Mouse (Mus musculus) adrenal gland, postnatal 25 days (tissue): ENCODE measurements around the gene Atf7ip. TPM values are rescaled to one million over a fixed set of nuclear protein-coding genes. Genes with fewer than 3 reads are reported as not detected.

ENCODE experiments used
- DNase-seq: peaks from one replicate; pipeline ENCODE4 v3.0.0; 2021; ENCODE audit warnings: mixed read lengths
- total RNA-seq: library from RNA; stranded (reverse); gene quantifications from 2 replicates; pipeline ENCODE4 v1.2.3, GENCODE M21; 2021

Atf7ip gene
- total RNA-seq, 1 experiment from 2014 or later, result 117 TPM

- DNase-seq, result no peak
Observed at GRCm38 (mm10) chr6:136525567-136525966, 19.6 kb downstream of the Atf7ip start.

DNA sequence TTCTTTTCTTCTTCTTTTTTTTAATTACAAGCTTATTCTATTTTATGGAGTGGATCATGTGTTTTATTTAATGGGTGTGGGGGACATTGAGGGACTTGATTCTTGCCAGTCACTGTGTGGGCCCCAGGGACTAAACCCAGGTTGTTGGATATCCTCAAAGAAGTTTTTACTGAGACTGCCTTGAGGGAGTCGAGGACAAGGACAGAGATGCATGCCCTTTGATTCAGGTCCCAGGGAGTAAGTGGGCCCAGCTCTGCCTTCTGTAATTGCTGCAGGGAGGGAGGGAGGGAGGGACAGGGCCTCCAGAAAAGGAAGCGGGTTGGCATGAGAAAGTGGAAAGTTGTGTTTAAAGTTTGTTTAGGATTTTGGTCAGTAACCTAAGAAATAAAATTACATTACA is 23.2 kb downstream of the Atf7ip start:
- no peak for DNase-seq

- DNase-seq, result no peak
Observed at GRCm38 (mm10) chr6:136531792-136532230, 25.8 kb downstream of the Atf7ip start.

DNA sequence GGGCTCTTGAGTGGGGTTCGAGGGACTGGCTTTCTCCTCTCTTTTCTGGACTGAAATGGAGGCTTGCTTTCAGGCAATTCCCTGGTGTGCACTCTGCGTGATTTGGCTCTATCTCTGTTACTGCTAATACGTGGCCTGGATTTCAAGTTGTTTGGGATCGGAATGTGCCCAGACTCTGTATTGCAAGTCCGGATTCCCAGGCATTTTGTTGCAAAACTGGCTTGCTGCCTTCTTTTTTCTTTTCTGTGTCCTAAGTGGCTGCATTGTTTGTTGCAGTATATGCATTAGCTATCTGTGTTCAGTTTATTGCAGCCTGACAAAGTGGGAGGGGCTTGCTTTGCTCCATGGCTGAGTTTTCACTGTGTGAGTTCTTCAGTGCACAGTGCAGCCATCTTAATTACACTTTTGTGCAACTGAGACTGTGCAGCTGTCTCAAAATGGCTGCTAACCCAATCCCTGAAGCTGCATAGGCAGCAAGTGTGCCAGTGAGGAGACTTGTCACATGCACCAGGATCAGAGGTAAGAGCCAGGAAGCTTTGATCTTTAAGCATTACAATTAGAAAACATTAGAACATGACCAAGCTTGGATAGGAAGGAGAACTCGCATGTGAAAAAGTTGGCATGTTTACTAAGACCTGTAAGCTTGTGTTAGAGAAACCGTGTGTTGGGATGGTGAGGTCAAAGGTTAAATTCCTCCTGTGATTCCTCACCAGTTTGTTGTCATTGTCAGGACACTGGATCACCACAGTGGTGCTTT is 26.7 kb downstream of the Atf7ip start:
- peak; percentile 56 for DNase-seq

- DNase-seq, result no peak
Observed at GRCm38 (mm10) chr6:136533804-136534203, 27.8 kb downstream of the Atf7ip start.

GRCm38 (mm10) chr6:136534444-136534843 is 28.5 kb downstream of the Atf7ip start:
- no peak for DNase-seq

DNA sequence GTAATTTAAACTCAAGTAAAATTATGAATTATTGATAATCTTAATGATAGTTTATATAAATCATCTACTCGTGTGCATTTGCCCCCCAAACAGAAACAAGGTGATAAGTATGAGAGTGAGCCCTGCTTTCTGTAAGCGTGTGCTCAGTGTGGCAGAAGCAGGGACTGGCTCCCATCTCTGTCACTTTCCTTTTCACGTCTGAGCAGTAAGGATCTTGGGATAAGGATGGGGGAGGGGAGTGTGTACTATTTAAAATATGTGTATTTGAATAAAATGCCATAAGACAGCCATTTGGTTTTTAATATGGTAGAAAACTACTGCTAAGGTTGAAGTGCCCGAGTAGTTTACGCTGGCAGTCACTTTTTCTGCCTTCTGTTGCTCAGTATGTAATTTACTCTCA is 29.2 kb downstream of the Atf7ip start:
- no peak for DNase-seq

DNA sequence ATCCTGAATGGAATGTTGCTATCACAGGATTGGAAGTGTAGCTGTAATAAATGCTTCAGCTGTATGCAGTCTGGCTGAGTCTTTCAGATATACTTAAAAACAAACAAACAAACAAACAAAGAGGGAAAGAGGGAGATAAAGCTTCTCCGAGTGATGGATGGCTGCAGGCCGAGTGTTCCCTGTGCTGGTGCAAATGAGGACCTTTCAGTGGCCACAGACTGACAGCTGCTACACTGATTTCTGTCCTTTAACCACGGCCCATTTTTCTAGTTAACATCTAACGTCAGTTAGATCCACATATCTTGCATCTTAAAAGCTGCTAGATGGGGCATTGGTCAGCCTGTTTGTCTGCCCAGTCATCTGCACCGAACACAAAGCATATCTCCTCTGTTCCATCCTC is 30.2 kb downstream of the Atf7ip start:
- DNase-seq, result no peak

DNA sequence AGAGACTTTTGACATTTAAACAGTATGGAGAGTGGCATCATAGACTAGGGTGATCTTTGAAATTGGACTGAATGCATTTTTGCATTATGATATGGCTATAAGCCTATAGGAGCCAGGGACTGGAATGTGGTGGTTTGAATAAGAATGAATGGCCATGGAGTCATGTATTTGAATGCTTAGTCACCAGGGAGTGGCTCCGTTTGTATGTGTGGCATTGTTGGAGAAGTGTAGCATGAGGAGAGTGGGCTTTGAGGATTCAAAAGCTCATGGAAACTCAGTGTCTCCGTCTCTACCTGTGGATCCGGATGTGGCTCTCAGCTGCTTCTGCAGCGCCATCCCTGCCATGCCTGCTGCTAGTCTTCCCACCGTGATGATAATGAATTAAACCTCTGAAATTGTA is 35.4 kb downstream of the Atf7ip start:
- DNase-seq, result no peak

GRCm38 (mm10) chr6:136542105-136542504 is 36.1 kb downstream of the Atf7ip start:
- DNase-seq, result no peak

GRCm38 (mm10) chr6:136543164-136543563 is 37.2 kb downstream of the Atf7ip start:
- DNase-seq, result peak; percentile 35

- no peak for DNase-seq
Observed at GRCm38 (mm10) chr6:136545284-136545870, 39.4 kb downstream of the Atf7ip start.

GRCm38 (mm10) chr6:136546286-136546685 is 40.3 kb downstream of the Atf7ip start:
- DNase-seq, result no peak

DNA sequence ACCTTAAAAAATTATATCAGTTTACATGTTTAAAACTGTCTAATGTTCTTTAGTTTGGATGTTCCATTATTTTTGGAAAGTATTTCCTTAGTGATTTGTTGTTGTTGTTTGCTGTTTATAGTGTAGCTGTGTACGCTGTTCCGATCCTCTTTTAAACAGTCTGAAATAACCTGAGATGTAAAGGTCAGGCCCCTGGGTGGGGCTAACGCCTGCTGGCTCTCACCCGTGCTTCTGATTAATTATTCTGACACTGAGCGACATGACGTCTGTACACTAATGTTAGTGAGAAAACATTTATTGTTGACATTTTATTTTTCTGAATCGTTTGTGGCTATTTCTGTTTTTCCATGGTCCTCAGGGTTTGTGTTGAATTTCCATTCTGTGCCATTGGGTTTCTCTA is 41.0 kb downstream of the Atf7ip start:
- no peak for DNase-seq

- DNase-seq, result peak; percentile 37
Observed at GRCm38 (mm10) chr6:136548041-136548770, 42.2 kb downstream of the Atf7ip start.

- DNase-seq, result no peak
Observed at GRCm38 (mm10) chr6:136548796-136549195, 42.8 kb downstream of the Atf7ip start.

DNA sequence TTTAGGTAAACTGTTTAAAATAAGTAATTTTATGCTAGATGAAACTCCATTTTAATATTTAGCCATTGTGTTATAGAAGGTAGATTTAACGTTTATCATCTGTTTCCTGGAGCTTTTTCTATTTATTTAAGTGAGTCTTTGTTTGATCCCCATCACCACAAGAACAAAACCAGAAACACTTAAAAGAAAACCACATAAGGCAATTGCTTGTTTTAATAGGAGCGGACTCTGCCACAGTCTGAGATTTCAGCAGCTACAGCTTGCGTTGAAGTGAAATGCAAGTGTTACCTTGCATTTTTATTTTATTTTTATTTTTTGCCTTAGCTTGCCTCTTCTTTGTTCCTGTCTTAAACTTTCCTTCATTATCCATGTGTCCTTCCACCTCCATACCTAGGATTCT is 43.6 kb downstream of the Atf7ip start:
- DNase-seq, result no peak

GRCm38 (mm10) chr6:136550596-136551304 is 44.8 kb downstream of the Atf7ip start:
- no peak for DNase-seq

- no peak for DNase-seq
Observed at GRCm38 (mm10) chr6:136551550-136552109, 45.7 kb downstream of the Atf7ip start.

DNA sequence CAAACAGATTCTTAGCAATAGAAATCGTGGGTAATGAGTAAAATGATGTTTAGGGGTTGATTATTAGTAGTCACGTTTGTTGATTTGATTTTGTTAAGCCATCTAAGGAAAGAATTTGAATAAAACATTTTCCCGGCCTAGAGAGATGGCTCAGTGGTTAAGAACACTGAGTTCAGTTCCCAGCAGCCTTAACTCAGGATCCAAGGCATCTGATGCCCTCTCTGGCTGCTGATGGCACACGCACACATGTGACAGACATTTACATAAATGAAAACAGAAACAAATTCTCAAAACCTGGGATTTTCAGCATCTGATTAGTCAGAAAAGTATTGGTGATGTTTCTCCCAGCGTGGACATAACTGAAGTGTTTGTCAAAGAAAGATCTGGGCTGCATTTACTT is 47.2 kb downstream of the Atf7ip start:
- no peak for DNase-seq

GRCm38 (mm10) chr6:136553767-136554569 is 48.0 kb downstream of the Atf7ip start:
- no peak for DNase-seq
